Mouse (Mus musculus) liver, embryonic 16.5 days (tissue): ENCODE measurements around the gene Lcn8. TPM values are rescaled to one million over a fixed set of nuclear protein-coding genes. Genes with fewer than 3 reads are reported as not detected.

Experiments used
- ATAC-seq: fragments of 200-750 bp; cut with Nextera tagmentation; 2 replicates; pipeline ENCODE4 v1.8.0; 2017; ENCODE audit warnings: low read depth, mild to moderate bottlenecking, moderate number of reproducible peaks, moderate library complexity
- H3K27ac ChIP-seq: fragments of 300-500 bp; sonication (generic); 2 replicates; pipeline ENCODE4 v1.5.1; 2014; ENCODE audit warnings: mild to moderate bottlenecking, low read length
- H3K27me3 ChIP-seq: fragments of 300-500 bp; sonication (generic); 2 replicates; pipeline ENCODE4 v1.6.1; 2014; ENCODE audit warnings: low read depth, low read length, mixed read lengths; ENCODE audit not compliant: control insufficient read depth, insufficient read depth
- H3K36me3 ChIP-seq: fragments of 300-500 bp; sonication (generic); 2 replicates; pipeline ENCODE4 v1.6.1; 2014; ENCODE audit warnings: mild to moderate bottlenecking; ENCODE audit not compliant: control insufficient read depth, insufficient read depth
- H3K4me1 ChIP-seq: fragments of 300-500 bp; sonication (generic); 2 replicates; pipeline ENCODE4 v1.6.1; 2014; ENCODE audit warnings: low read depth, low read length, mixed read lengths; ENCODE audit not compliant: control insufficient read depth
- H3K4me2 ChIP-seq: fragments of 300-500 bp; sonication (generic); 2 replicates; pipeline ENCODE4 v1.6.1; 2014; ENCODE audit warnings: low read depth, low read length, mixed read lengths
- H3K4me3 ChIP-seq: fragments of 300-500 bp; sonication (generic); 2 replicates; pipeline ENCODE4 v1.5.1; 2014; ENCODE audit warnings: low read depth, mild to moderate bottlenecking, low read length
- H3K9ac ChIP-seq: fragments of 300-500 bp; sonication (generic); 2 replicates; pipeline ENCODE4 v1.6.1; 2014; ENCODE audit warnings: low read depth, low read length
- H3K9me3 ChIP-seq: fragments of 300-500 bp; sonication (generic); replicated peaks from 2 replicates; pipeline ENCODE4 v1.6.1; 2016; ENCODE audit warnings: low read length; ENCODE audit not compliant: control insufficient read depth
- WGBS: fragments of 180-500 bp; shearing (Covaris S2); extraction: QIAGEN DNeasy Blood & Tissue Kit; methylation state at CpG from one replicate; pipeline ENCODE4 v1.1.7; 2014; ENCODE audit not compliant: insufficient replicate concordance; 5-methylcytosine and 5-hydroxymethylcytosine counted together
- polyA plus RNA-seq: library from polyadenylated mRNA; unstranded; fragments of >200 nt; fragmentation: Nextera tagmentation; extraction: Ambion mirVana; gene quantifications from 2 replicates; pipeline ENCODE4 v1.2.1, GENCODE M21; 2015

The Lcn8 gene
- polyA plus RNA-seq, 1 experiment from 2014 or later, result not detected

GRCm38 (mm10) chr2:25625986-25626385, 26.9 kb upstream of the Lcn8 start:
- no peaks in the 10 kb centered on the region for H3K27me3 ChIP-seq
- no peaks in the 10 kb centered on the region for H3K36me3 ChIP-seq
- no peaks in the 10 kb centered on the region for H3K9me3 ChIP-seq
- 33% methylated on average over 5 of the region's 5 CpGs for WGBS
- H3K9ac ChIP-seq, result no peak overlapping the region
- no peak for ATAC-seq
- H3K27ac ChIP-seq, result no peak overlapping the region
- H3K4me1 ChIP-seq, result peaks cover 3% of the 10 kb centered on the region; the same call in 1 of the 2 replicates
- no peak overlapping the region for H3K4me3 ChIP-seq
- no peak overlapping the region for H3K4me2 ChIP-seq

GRCm38 (mm10) chr2:25627811-25628210, 25.1 kb upstream of the Lcn8 start, which contains the start of gene Fcna:
Gene Fcna (minus strand): TSS chr2:25628030.
- ATAC-seq, result no peak

GRCm38 (mm10) chr2:25628738-25629137, 24.2 kb upstream of the Lcn8 start:
- ATAC-seq, result peak; percentile 53; the same call in 1 of the 2 replicates
- H3K4me2 ChIP-seq, result no peak overlapping the region
- WGBS, result 34% methylated on average over 4 of the region's 4 CpGs
- no peak overlapping the region for H3K27ac ChIP-seq
- H3K9me3 ChIP-seq, result no peaks in the 10 kb centered on the region
- H3K27me3 ChIP-seq, result no peaks in the 10 kb centered on the region
- H3K36me3 ChIP-seq, result no peaks in the 10 kb centered on the region
- no peaks in the 10 kb centered on the region for H3K4me1 ChIP-seq
- no peak overlapping the region for H3K4me3 ChIP-seq
- H3K9ac ChIP-seq, result no peak overlapping the region

More at GRCm38 (mm10) chr2:25627811-25628210, 25.1 kb upstream of the Lcn8 start, which contains the start of gene Fcna:
- H3K9me3 ChIP-seq, result no peaks in the 10 kb centered on the region
- H3K4me1 ChIP-seq, result no peaks in the 10 kb centered on the region
- H3K9ac ChIP-seq, result no peak within 1 kb of the TSS
- no peak within 1 kb of the TSS for H3K4me3 ChIP-seq
- WGBS, result 50% methylated on average over 6 of the region's 6 CpGs
- no peaks in the 10 kb centered on the region for H3K27me3 ChIP-seq
- no peak within 1 kb of the TSS for H3K27ac ChIP-seq
- no peaks in the 10 kb centered on the region for H3K36me3 ChIP-seq
- no peak within 1 kb of the TSS for H3K4me2 ChIP-seq

DNA sequence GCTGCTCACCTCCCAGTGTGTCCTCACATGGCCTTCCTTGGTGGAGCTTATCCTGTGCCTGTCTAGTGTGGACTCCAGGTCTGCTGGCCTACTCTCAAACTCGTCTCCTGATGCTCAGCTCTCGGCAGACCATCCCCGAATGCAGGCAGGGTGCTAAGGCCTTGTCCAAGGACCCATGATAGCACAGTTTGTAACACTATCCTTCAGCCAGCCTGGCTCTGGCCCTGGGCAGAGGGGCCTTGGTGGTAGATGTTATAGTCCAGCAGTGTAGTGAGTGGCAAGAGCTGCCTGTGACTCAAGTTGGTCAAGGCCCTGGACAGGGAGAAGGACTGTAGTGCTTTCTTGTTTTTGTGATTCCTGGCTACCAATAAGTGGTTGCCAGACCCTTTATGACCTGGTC, 19.3 kb upstream of the Lcn8 start:
- Histone ChIP-seq H3K4me1 (no peaks in the 10 kb centered on the region), H3K4me2 (no peak overlapping the region), H3K9me3 (no peaks in the 10 kb centered on the region), H3K36me3 (no peaks in the 10 kb centered on the region), H3K27ac (no peak overlapping the region), H3K9ac (no peak overlapping the region), H3K4me3 (no peak overlapping the region), H3K27me3 (no peaks in the 10 kb centered on the region)
- 55% methylated on average over 3 of the region's 3 CpGs for WGBS
- ATAC-seq, result no peak

DNA sequence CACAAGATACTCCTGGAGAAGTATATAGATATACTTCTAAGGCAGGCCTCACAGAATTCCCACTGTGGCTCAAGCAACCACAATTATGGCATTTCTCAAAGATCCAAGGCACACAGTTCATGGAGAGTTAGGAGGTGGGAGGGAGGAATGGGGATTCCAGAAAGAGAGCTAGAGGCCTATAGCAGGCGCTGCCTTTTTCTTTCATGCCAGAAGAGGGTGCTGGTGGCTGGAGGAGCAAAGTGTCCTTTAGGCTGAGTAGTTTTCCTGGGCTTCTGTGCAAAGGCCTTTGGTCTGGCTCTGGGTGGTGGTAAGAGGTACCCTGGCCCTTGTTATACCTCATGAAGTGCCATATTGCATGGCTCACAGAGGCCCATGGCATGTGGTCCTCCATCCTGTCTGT, 18.9 kb upstream of the Lcn8 start:
- ATAC-seq, result no peak
- H3K4me3 ChIP-seq, result no peak overlapping the region
- H3K27me3 ChIP-seq, result no peaks in the 10 kb centered on the region
- WGBS, result 53% methylated on average over 1 of the region's 1 CpGs
- H3K36me3 ChIP-seq, result no peaks in the 10 kb centered on the region
- H3K9ac ChIP-seq, result no peak overlapping the region
- H3K4me2 ChIP-seq, result no peak overlapping the region
- H3K9me3 ChIP-seq, result no peaks in the 10 kb centered on the region
- no peaks in the 10 kb centered on the region for H3K4me1 ChIP-seq
- no peak overlapping the region for H3K27ac ChIP-seq

DNA sequence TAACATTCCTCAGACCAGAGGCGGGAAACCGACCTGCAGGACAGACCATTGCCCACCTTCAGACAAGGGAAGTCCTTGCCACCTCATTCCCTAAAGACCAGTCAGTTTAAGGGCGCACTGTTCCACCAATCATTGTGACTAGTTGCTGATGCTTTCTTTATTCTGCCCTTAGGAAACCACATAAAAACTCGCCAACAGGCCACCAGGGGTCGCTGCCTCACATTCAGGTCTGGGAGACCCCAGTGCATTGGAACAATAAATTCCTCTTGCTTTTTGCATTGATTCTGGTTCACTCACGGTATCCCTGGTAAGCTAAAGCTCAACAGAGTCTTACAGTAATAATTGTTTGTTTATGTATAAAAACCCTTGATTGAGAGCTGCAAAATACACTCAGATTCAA, 13.0 kb upstream of the Lcn8 start:
- Histone ChIP-seq H3K36me3 (no peaks in the 10 kb centered on the region), H3K4me2 (no peak overlapping the region), H3K4me3 (no peak overlapping the region), H3K4me1 (no peaks in the 10 kb centered on the region), H3K27me3 (no peaks in the 10 kb centered on the region), H3K9me3 (no peaks in the 10 kb centered on the region), H3K27ac (no peak overlapping the region), H3K9ac (no peak overlapping the region)
- WGBS, result 12% methylated on average over 6 of the region's 6 CpGs
- no peak for ATAC-seq

DNA sequence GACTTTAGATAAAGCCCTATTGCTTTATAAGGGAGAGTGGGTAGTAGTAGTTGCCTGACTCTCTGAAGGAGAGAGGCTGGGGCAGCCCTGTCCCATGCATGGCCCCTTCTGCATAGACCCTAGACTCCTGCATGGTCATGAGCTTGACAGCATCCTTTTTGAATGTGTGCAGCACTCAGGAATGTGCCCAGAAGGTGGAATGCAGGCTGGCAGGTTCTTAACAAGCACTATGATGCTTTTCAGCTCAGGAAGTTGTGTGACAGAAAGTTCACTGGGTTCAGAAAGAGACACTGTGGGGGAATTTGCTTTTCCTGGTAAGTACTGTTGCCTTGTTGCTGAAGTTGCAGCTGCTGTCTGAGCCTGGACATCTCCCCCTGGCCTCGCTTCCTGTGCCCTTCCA, 1.6 kb downstream of the Lcn8 start:
- no peaks in the 10 kb centered on the region for H3K9me3 ChIP-seq
- no peak overlapping the region for H3K27ac ChIP-seq
- 45% methylated on average over 1 of the region's 1 CpGs for WGBS
- no peaks in the 10 kb centered on the region for H3K4me1 ChIP-seq
- no peak overlapping the region for H3K4me2 ChIP-seq
- ATAC-seq, result no peak
- no peak overlapping the region for H3K4me3 ChIP-seq
- H3K9ac ChIP-seq, result no peak overlapping the region
- H3K36me3 ChIP-seq, result no peaks in the 10 kb centered on the region
- no peaks in the 10 kb centered on the region for H3K27me3 ChIP-seq

- H3K4me3 ChIP-seq, result no peak overlapping the region
- no peak overlapping the region for H3K4me2 ChIP-seq
- no peaks in the 10 kb centered on the region for H3K9me3 ChIP-seq
- H3K36me3 ChIP-seq, result no peaks in the 10 kb centered on the region
- H3K4me1 ChIP-seq, result no peaks in the 10 kb centered on the region
- H3K27me3 ChIP-seq, result no peaks in the 10 kb centered on the region
- H3K9ac ChIP-seq, result no peak overlapping the region
- H3K27ac ChIP-seq, result no peak overlapping the region
- no peak for ATAC-seq
- 71% methylated on average over 4 of the region's 4 CpGs for WGBS
Observed at GRCm38 (mm10) chr2:25656691-25657090, 3.8 kb downstream of the Lcn8 start.

DNA sequence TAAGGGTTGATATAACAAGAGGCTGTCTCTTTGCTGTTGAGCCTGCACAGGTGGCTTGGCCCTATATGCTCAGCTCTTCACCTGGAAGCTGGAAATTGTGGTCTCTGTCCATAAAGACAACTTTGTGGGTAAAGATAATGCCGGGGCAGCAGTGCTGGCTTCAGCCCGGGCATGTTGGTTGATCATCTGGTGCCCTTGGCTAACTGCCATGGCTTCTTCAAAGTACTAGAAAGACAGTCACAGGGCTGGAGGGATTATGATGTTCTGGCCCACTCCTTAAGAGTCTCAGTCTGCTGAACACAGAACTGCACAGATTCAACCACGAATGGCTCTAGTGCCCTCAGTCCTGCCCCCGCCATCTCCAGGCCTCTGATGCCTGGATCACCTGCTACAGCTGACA, 4.3 kb downstream of the Lcn8 start:
- no peak for ATAC-seq
- Histone ChIP-seq H3K9me3 (no peaks in the 10 kb centered on the region), H3K27me3 (no peaks in the 10 kb centered on the region), H3K4me3 (no peak overlapping the region), H3K4me1 (no peaks in the 10 kb centered on the region), H3K36me3 (no peaks in the 10 kb centered on the region), H3K4me2 (no peak overlapping the region), H3K9ac (no peak overlapping the region), H3K27ac (no peak overlapping the region)
- WGBS, result 62% methylated on average over 4 of the region's 4 CpGs

GRCm38 (mm10) chr2:25657652-25658051, 4.7 kb downstream of the Lcn8 start, which contains the start of gene Lcn5:
Gene Lcn5 (plus strand): TSS chr2:25657952.
- Histone ChIP-seq H3K27me3 (no peaks in the 10 kb centered on the region), H3K4me1 (no peaks in the 10 kb centered on the region), H3K9ac (no peak within 1 kb of the TSS), H3K9me3 (no peaks in the 10 kb centered on the region), H3K36me3 (no peaks in the 10 kb centered on the region), H3K4me2 (no peak within 1 kb of the TSS), H3K27ac (no peak within 1 kb of the TSS), H3K4me3 (no peak within 1 kb of the TSS)
- ATAC-seq, result no peak
